Mouse (Mus musculus) liver, adult 2 months (tissue): ENCODE results near the gene Negr1. TPM values are rescaled to one million over a fixed set of nuclear protein-coding genes. Genes with fewer than 3 reads are reported as not detected.

Experiments used
- DNase-seq: peaks from one replicate; pipeline ENCODE4 v3.0.0-alpha.2; 2011; ENCODE audit warnings: low read depth, low spot score; ENCODE audit errors: extremely low read depth
- H3K27ac ChIP-seq: fragments of 200-500 bp; replicated peaks from 2 replicates; pipeline ENCODE4 v1.5.1; 2012; ENCODE audit warnings: low read depth, mild to moderate bottlenecking, control low read depth, inconsistent platforms, low read length; ENCODE audit not compliant: insufficient read depth
- H3K27me3 ChIP-seq: fragments of 200-500 bp; 2 replicates; pipeline ENCODE4 v1.6.1; 2012; ENCODE audit warnings: mild to moderate bottlenecking, moderate library complexity, low read length, inconsistent platforms; ENCODE audit not compliant: control insufficient read depth, insufficient read depth
- H3K36me3 ChIP-seq: fragments of 200-500 bp; 2 replicates; pipeline ENCODE4 v1.6.1; 2012; ENCODE audit warnings: low read length, inconsistent platforms; ENCODE audit not compliant: control insufficient read depth, insufficient read depth
- H3K4me1 ChIP-seq: fragments of 200-500 bp; 2 replicates; pipeline ENCODE4 v1.6.1; 2011; ENCODE audit warnings: low read length; ENCODE audit not compliant: control insufficient read depth, insufficient read depth
- H3K4me3 ChIP-seq: fragments of 200-500 bp; 2 replicates; pipeline ENCODE4 v1.5.1; 2011; ENCODE audit warnings: low read depth, mild to moderate bottlenecking, control low read depth, low read length, moderate library complexity; ENCODE audit not compliant: insufficient read depth
- H3K79me2 ChIP-seq: fragments of 200-500 bp; 2 replicates; pipeline ENCODE4 v1.6.1; 2012; ENCODE audit warnings: inconsistent platforms, mild to moderate bottlenecking, low read length, moderate library complexity; ENCODE audit not compliant: control insufficient read depth, insufficient read depth
- H3K9ac ChIP-seq: fragments of 200-500 bp; 2 replicates; pipeline ENCODE4 v1.6.1; 2012; ENCODE audit warnings: low read depth, mild to moderate bottlenecking, control low read depth, inconsistent platforms, low read length
- CTCF ChIP-seq: fragments of 200-500 bp; IDR thresholded peaks from 2 replicates; pipeline ENCODE4 v1.5.1; 2011; ENCODE audit warnings: low read depth, low read length, control low read depth
- POLR2A ChIP-seq: fragments of 200-500 bp; IDR thresholded peaks from 2 replicates; pipeline ENCODE4 v1.6.1; 2011; ENCODE audit warnings: low read length, control low read depth; ENCODE audit not compliant: insufficient read depth; ENCODE audit errors: extremely low read depth
- WGBS: fragments of 180-500 bp; shearing (Covaris S2); methylation state at CpG from one replicate; pipeline ENCODE4 v1.1.7; 2018; 5-methylcytosine and 5-hydroxymethylcytosine counted together
- polyA plus RNA-seq: library from polyadenylated mRNA; depleted of rRNA; stranded (reverse); fragments of >200 nt; gene quantifications from 2 replicates; pipeline ENCODE4 v1.2.3, GENCODE M21; 2012
- total RNA-seq: library from RNA; depleted of rRNA; stranded (reverse); fragments of >200 nt; gene quantifications from 2 replicates; pipeline ENCODE4 v1.2.3, GENCODE M21; 2014

Gene Negr1
- total and polyA plus RNA-seq, 2 experiments, result 0.09 TPM; not detected in 1

GRCm38 (mm10) chr3:156883873-156884272, 322.3 kb downstream of the Negr1 start:
- H3K27me3 ChIP-seq, result no peaks in the 10 kb centered on the region
- DNase-seq, result no peak
- H3K4me3 ChIP-seq, result no peak overlapping the region
- no peak overlapping the region for H3K27ac ChIP-seq
- WGBS, result 89% methylated on average over 1 of the region's 1 CpGs
- H3K79me2 ChIP-seq, result no peaks in the 10 kb centered on the region
- H3K9ac ChIP-seq, result no peak overlapping the region
- no peak for TF ChIP-seq POLR2A
- no peak for TF ChIP-seq CTCF
- no peaks in the 10 kb centered on the region; the same call in 1 of the 2 replicates for H3K4me1 ChIP-seq
- H3K36me3 ChIP-seq, result no peaks in the 10 kb centered on the region

DNA sequence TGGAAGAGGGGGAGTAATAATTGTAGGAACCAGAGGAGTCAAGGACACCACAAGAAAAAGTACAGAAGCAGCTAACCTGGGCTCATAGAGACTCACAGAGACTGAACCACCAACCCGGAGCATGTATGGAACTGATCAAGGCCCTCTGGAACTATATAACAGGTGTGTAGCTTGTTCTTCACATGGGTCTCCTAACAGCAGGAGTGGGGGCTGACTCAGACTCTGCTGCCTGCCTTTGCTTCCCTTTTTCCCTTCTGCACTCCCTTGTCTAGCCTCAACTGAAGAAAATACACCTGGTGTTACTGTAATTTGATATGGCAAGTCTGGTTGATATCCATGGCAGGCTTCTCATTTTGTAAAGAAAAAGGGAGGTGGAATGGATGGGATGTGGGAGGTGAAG, 324.1 kb downstream of the Negr1 start:
- Histone ChIP-seq H3K36me3 (no peaks in the 10 kb centered on the region), H3K4me1 (no peaks in the 10 kb centered on the region; the same call in 1 of the 2 replicates), H3K27ac (no peak overlapping the region), H3K4me3 (no peak overlapping the region), H3K9ac (no peak overlapping the region), H3K79me2 (no peaks in the 10 kb centered on the region), H3K27me3 (no peaks in the 10 kb centered on the region)
- 92% methylated on average over 1 of the region's 1 CpGs for WGBS
- no peak for DNase-seq
- TF ChIP-seq CTCF (no peak), POLR2A (no peak)

DNA sequence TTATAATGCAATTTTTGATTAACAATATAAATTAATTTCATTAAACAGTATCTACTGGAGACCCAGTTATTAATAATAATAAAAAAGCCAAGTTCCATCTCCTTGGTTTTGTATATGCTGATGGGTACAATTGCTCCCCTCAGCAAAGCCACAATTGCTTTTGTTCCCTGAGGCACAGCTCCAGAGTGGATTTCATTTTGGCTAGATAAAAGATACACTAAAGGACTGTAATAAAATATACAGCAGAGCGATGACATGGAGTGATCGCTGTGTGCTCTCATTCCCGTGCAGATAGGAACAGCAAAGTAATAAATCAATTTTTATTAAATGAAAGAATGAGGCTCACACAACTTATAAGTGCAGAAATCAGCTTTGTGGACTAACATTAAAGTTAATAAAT, 325.3 kb downstream of the Negr1 start:
- H3K4me1 ChIP-seq, result no peaks in the 10 kb centered on the region; the same call in 1 of the 2 replicates
- no peaks in the 10 kb centered on the region for H3K27me3 ChIP-seq
- H3K4me3 ChIP-seq, result no peak overlapping the region
- no peaks in the 10 kb centered on the region for H3K36me3 ChIP-seq
- H3K27ac ChIP-seq, result no peak overlapping the region
- no peaks in the 10 kb centered on the region for H3K79me2 ChIP-seq
- TF ChIP-seq CTCF, result no peak
- TF ChIP-seq POLR2A, result no peak
- 87% methylated on average over 3 of the region's 3 CpGs for WGBS
- no peak for DNase-seq
- no peak overlapping the region for H3K9ac ChIP-seq

DNA sequence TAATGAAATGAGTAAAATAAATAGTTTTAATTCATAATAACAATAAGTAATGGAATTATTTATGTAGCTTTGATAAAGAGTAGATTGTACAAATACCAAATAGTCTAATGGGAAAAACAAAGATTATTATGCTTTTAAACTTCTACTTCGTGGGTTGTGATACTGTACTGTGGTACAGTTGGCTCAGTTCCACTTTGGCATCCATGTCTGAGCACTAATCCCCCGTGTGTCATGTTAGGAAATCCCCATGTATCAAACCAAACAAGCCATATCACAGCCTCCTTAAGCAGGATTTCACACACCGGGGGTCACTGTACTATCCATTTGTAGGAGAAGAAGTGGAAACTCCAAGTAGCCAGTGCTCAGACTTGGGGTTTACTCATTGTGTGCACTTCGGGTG, 329.4 kb downstream of the Negr1 start:
- no peaks in the 10 kb centered on the region for H3K79me2 ChIP-seq
- H3K9ac ChIP-seq, result no peak overlapping the region
- H3K27ac ChIP-seq, result no peak overlapping the region
- H3K36me3 ChIP-seq, result no peaks in the 10 kb centered on the region
- WGBS, result 63% methylated on average over 4 of the region's 4 CpGs
- no peak overlapping the region for H3K4me3 ChIP-seq
- TF ChIP-seq POLR2A (no peak), CTCF (no peak)
- H3K4me1 ChIP-seq, result no peaks in the 10 kb centered on the region
- no peaks in the 10 kb centered on the region for H3K27me3 ChIP-seq
- DNase-seq, result no peak

DNA sequence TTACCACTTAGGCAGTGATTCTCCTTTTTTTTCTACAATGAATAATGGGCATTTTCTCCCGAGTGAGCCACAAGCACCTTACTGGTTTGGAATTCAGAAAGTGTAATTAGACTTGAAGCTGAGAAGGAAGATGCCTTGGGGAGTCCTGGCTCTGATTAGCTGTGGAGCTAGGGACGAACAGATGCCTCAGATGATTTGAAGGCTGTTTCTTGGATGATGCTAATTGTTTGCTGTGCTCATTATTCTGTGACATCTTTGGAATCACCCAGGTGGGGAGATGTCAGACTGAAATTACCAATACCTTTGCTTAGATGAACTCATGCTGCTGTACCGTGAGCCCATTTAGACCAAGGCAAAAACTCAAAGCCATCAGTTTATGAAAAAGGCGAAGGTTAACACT, 333.7 kb downstream of the Negr1 start:
- H3K4me3 ChIP-seq, result no peak overlapping the region
- H3K79me2 ChIP-seq, result no peaks in the 10 kb centered on the region
- WGBS, result 47% methylated on average over 4 of the region's 4 CpGs
- DNase-seq, result no peak
- H3K27ac ChIP-seq, result no peak overlapping the region
- peaks cover 4% of the 10 kb centered on the region; the same call in 1 of the 2 replicates for H3K4me1 ChIP-seq
- no peak for TF ChIP-seq POLR2A
- TF ChIP-seq CTCF, result no peak
- no peaks in the 10 kb centered on the region for H3K36me3 ChIP-seq
- no peaks in the 10 kb centered on the region for H3K27me3 ChIP-seq
- no peak overlapping the region for H3K9ac ChIP-seq

GRCm38 (mm10) chr3:156896106-156896505, 334.5 kb downstream of the Negr1 start:
- no peak for TF ChIP-seq CTCF
- TF ChIP-seq POLR2A, result no peak
- Histone ChIP-seq H3K9ac (no peak overlapping the region), H3K4me3 (no peak overlapping the region), H3K36me3 (no peaks in the 10 kb centered on the region), H3K27ac (no peak overlapping the region), H3K79me2 (no peaks in the 10 kb centered on the region), H3K4me1 (peaks cover 4% of the 10 kb centered on the region; the same call in 1 of the 2 replicates), H3K27me3 (no peaks in the 10 kb centered on the region)
- no peak for DNase-seq
- WGBS, result 57% methylated on average over 4 of the region's 4 CpGs
